Mouse (Mus musculus): ENCODE data around the gene Nrarp.

DNA sequence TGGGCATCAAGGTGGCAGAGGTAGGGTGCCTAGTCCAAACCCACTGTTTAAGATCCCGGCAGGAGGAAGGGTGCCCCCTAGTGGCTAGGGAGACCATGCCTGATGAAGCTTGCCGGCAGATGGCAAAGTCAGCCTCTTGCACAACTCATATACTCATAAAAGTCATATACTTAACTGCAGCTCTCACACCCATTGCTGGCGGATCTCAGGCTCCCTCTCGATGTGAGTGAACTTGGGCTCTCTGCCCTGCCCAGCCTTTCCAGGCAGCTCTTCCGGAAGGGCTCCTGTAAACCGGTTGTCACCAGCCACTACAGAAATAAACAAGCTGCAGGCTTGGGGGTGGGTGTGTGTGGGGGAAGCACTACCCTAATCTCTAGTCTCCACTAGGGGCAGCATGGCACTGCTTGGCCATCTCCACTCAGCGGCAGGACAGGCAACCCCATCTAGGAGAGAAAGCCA is 47.9 kb downstream of the Nrarp start:
- TF ChIP-seq CTCF (conservative IDR thresholded peaks at IDR 0.05; ENCODE audit: low read length) (peak; percentile 64), NANOG (IDR thresholded peaks at IDR 0.05; ENCODE audit: borderline replicate concordance, low read length) (no peak), POU5F1 (IDR thresholded peaks at IDR 0.05; ENCODE audit: borderline replicate concordance, low read length) (no peak)

Measured in E14TG2a.4 (cell line).